Mouse (Mus musculus): Measurements from ENCODE around the gene Parl. TPM values are rescaled to one million over a fixed set of nuclear protein-coding genes. Genes with fewer than 3 reads are reported as not detected.

Parl gene
- total and polyA plus RNA-seq, 2 experiments from 2014 or later, result 32.7 to 90.9 TPM

DNA sequence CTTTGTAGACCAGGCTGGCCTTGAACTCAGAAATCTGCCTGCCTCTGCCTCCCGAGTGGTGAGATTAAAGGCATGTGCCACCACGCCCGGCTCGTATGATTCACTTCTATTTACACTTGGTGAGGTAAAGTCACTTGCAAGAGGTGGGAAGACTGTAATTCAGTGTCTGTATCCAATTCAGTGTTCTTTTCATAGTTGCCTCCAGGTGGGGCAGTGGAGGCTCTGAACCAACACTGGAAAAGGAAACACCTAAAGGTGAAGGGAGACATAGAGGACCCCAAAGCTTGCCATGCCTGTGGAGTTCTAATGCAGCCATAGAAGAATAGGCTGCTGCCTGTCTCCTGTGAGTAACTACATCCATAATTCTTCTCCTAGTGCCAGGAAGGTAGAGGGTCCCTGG is 20.1 kb upstream of the Parl start:
- no peak overlapping the region for H3K9ac ChIP-seq
- no peak overlapping the region for H3K27ac ChIP-seq (ENCODE audit: low read depth, low read length)
- 0 out of 2 replicates have a peak, but pooled peaks have one; percentile 6 for TF ChIP-seq CTCF (IDR thresholded peaks at IDR 0.05; ENCODE audit: low read depth)
- H3K36me3 ChIP-seq (ENCODE audit: insufficient read depth), result no peaks in the 10 kb centered on the region
- no peaks in the 10 kb centered on the region for H3K27me3 ChIP-seq (ENCODE audit: insufficient read depth, low read length)
- WGBS, result 94% methylated on average over 4 of the region's 4 CpGs
- H3K4me3 ChIP-seq (ENCODE audit: low read depth, low read length), result no peak overlapping the region
- no peak for DNase-seq
- no peak for ATAC-seq
- H3K4me2 ChIP-seq (ENCODE audit: low read depth), result no peak overlapping the region
- no peaks in the 10 kb centered on the region for H3K4me1 ChIP-seq (ENCODE audit: insufficient read depth)
- H3K9me3 ChIP-seq (ENCODE audit: low read length), result no peaks in the 10 kb centered on the region

DNA sequence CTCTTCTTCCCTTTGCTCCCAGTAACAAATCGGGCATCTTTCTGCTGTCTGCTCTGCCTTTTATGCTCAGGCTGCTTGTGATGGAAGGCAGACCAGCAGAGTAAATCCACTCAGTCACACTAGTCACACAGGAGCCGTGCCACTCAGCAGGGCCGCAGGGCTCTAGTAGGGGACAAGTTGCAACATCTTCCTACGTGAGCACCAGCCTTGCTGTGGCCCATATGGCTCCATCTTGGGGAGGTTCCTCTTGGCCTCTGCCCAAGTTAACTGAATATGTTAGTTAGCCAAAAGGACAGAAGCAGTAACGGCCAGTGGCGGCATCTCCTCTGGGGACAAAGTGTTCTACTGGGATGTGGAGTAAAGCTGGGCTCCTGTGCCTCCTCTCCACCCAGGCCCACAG is 14.6 kb upstream of the Parl start:
- ATAC-seq, result no peak

DNA sequence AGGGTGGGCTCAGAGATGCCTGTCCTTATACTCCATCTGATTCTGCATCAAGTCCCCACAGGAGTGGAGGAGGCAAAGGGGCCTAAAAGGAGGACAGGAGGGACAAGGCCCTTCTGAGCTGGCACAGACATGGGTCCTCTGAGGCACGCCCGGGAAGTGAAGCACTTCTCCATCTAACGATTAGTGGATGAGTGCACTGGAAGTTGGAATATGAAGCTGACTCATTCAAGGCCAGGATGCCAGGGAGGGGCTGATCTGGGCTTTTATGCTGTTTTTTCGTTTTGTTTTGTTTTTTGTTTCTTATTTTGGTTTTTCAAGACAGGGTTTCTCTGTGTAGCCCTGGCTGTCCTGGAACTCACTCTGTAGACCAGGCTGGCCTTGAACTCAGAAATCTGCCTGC is 13.1 kb upstream of the Parl start:
- WGBS, result 81% methylated on average over 4 of the region's 4 CpGs
- Histone ChIP-seq H3K4me2 (ENCODE audit: low read depth) (no peak overlapping the region), H3K36me3 (ENCODE audit: insufficient read depth) (no peaks in the 10 kb centered on the region), H3K27me3 (ENCODE audit: insufficient read depth, low read length) (no peaks in the 10 kb centered on the region), H3K27ac (ENCODE audit: low read depth, low read length) (no peak overlapping the region), H3K4me3 (ENCODE audit: low read depth, low read length) (no peak overlapping the region), H3K9me3 (ENCODE audit: low read length) (no peaks in the 10 kb centered on the region), H3K9ac (no peak overlapping the region), H3K4me1 (ENCODE audit: insufficient read depth) (no peaks in the 10 kb centered on the region)
- no peak for TF ChIP-seq CTCF (IDR thresholded peaks at IDR 0.05; ENCODE audit: low read depth)
- no peak for DNase-seq
- no peak for ATAC-seq

More for the DNA sequence above, 14.6 kb upstream of the Parl start:
- no peak for TF ChIP-seq CTCF (IDR thresholded peaks at IDR 0.05; ENCODE audit: low read depth)
- no peaks in the 10 kb centered on the region for H3K9me3 ChIP-seq (ENCODE audit: low read length)
- H3K4me2 ChIP-seq (ENCODE audit: low read depth), result no peak overlapping the region
- H3K27me3 ChIP-seq (ENCODE audit: insufficient read depth, low read length), result no peaks in the 10 kb centered on the region
- 83% methylated on average over 6 of the region's 6 CpGs for WGBS
- H3K9ac ChIP-seq, result no peak overlapping the region
- H3K27ac ChIP-seq (ENCODE audit: low read depth, low read length), result no peak overlapping the region
- no peaks in the 10 kb centered on the region for H3K36me3 ChIP-seq (ENCODE audit: insufficient read depth)
- no peaks in the 10 kb centered on the region for H3K4me1 ChIP-seq (ENCODE audit: insufficient read depth)
- H3K4me3 ChIP-seq (ENCODE audit: low read depth, low read length), result no peak overlapping the region
- no peak for DNase-seq

DNA sequence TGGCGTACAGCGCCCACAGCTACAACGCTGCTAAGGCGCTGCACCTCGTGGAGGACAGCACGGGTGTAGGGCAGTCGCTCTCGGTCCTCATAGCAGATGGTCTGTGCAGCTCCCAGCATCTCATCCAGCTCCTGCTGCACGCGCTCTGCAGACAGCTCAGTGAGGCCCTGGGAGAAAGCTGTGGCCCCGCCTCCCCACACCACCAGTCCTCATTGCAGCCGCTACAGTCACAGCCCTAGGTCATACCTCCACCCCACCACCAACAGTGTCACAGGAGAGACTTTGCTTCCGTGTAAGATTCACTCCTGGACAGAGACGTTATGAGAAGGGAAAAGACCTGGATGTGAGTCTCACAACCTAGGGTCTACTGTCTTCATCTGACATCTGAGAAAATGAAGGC is 10.1 kb upstream of the Parl start:
- H3K4me3 ChIP-seq (ENCODE audit: low read depth, low read length), result no peak overlapping the region
- H3K27ac ChIP-seq (ENCODE audit: low read depth, low read length), result no peak overlapping the region
- WGBS, result 73% methylated on average over 14 of the region's 14 CpGs
- DNase-seq, result no peak
- no peaks in the 10 kb centered on the region for H3K9me3 ChIP-seq (ENCODE audit: low read length)
- no peaks in the 10 kb centered on the region for H3K36me3 ChIP-seq (ENCODE audit: insufficient read depth)
- no peaks in the 10 kb centered on the region for H3K27me3 ChIP-seq (ENCODE audit: insufficient read depth, low read length)
- ATAC-seq, result no peak
- no peak overlapping the region for H3K9ac ChIP-seq
- H3K4me1 ChIP-seq (ENCODE audit: insufficient read depth), result no peaks in the 10 kb centered on the region
- H3K4me2 ChIP-seq (ENCODE audit: low read depth), result no peak overlapping the region
- no peak for TF ChIP-seq CTCF (IDR thresholded peaks at IDR 0.05; ENCODE audit: low read depth)

DNA sequence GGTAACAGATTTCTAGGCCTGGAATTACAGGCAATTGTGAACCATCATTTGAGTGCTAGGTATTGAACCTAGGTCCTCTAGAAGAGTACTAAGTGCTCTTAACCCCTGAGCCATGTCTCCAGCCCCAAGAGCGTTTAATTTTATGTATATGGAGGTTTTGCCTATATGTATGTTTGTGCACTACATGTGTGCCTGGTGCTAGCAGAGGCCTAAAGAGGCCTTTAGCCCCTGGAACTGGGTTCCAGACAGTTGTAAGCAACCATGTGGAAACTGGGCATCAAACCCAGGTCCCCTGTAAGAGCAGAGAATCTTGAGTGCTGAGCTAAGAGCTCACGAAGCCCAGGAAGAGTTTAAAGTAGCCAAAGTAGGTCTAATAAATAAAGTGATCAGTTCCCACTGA is 2.1 kb downstream of the Parl start:
- Histone ChIP-seq H3K4me1 (ENCODE audit: insufficient read depth) (peaks cover 12% of the 10 kb centered on the region; the same call in 1 of the 2 replicates), H3K4me3 (ENCODE audit: low read depth, low read length) (no peak overlapping the region), H3K36me3 (ENCODE audit: insufficient read depth) (peaks cover 21% of the 10 kb centered on the region; the same call in 1 of the 2 replicates), H3K9ac (no peak overlapping the region), H3K27ac (ENCODE audit: low read depth, low read length) (no peak overlapping the region), H3K9me3 (ENCODE audit: low read length) (no peaks in the 10 kb centered on the region), H3K4me2 (ENCODE audit: low read depth) (no peak overlapping the region), H3K27me3 (ENCODE audit: insufficient read depth, low read length) (no peaks in the 10 kb centered on the region)
- DNase-seq (no peak), ATAC-seq (no peak)
- TF ChIP-seq CTCF (IDR thresholded peaks at IDR 0.05; ENCODE audit: low read depth), result no peak
- WGBS, result 90% methylated on average over 2 of the region's 2 CpGs

DNA sequence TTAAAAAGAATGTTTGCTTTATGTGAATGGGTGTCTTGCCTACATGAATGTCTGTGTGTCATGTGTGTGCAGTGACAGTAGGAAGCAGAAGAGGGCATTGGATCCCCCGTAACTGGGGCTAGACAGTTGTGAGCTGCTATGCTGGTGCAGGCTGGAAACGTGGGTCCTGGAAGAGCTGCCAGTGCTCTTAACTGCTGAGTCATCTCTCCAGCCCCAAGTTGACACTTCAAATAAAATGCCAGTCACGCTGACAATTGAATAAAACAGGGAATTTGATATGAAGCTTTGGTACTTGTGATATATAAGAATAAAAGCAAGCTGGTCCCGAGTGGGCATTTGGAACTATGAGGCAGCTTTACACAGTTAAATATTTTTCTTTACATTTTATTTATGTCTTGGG is 21.9 kb downstream of the Parl start:
- Histone ChIP-seq H3K4me3 (ENCODE audit: low read depth, low read length) (no peak overlapping the region), H3K27ac (ENCODE audit: low read depth, low read length) (no peak overlapping the region), H3K9ac (no peak overlapping the region), H3K36me3 (ENCODE audit: insufficient read depth) (peaks cover 66% of the 10 kb centered on the region), H3K4me2 (ENCODE audit: low read depth) (no peak overlapping the region), H3K9me3 (ENCODE audit: low read length) (no peaks in the 10 kb centered on the region), H3K27me3 (ENCODE audit: insufficient read depth, low read length) (no peaks in the 10 kb centered on the region), H3K4me1 (ENCODE audit: insufficient read depth) (no peaks in the 10 kb centered on the region)
- ATAC-seq, result no peak
- 88% methylated on average over 4 of the region's 4 CpGs for WGBS
- DNase-seq, result no peak
- no peak for TF ChIP-seq CTCF (IDR thresholded peaks at IDR 0.05; ENCODE audit: low read depth)

DNA sequence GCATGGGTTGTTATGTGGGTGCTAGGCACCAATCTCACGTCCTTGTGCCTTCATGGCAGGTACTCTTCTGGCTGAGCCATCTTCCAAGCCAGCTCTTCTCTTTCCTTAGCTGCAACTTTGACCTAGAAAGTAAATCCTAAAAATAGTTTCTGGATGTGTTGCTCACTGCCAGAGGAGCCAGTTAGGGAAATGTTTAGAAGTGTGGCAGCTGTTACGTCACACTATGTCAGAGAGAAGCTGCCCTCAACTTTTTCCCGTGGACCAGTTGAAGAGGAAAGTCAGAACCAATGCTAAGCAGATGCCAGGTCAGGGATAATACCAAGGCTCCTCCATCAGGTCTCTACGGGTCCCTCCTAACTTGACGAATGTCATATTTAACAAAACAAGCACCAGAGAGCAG is 22.8 kb downstream of the Parl start:
- Histone ChIP-seq H3K27me3 (ENCODE audit: insufficient read depth, low read length) (no peaks in the 10 kb centered on the region), H3K4me3 (ENCODE audit: low read depth, low read length) (no peak overlapping the region), H3K27ac (ENCODE audit: low read depth, low read length) (no peak overlapping the region), H3K4me1 (ENCODE audit: insufficient read depth) (no peaks in the 10 kb centered on the region), H3K36me3 (ENCODE audit: insufficient read depth) (peaks cover 59% of the 10 kb centered on the region), H3K9ac (no peak overlapping the region), H3K4me2 (ENCODE audit: low read depth) (no peak overlapping the region), H3K9me3 (ENCODE audit: low read length) (no peaks in the 10 kb centered on the region)
- TF ChIP-seq CTCF (IDR thresholded peaks at IDR 0.05; ENCODE audit: low read depth), result no peak
- WGBS, result 94% methylated on average over 5 of the region's 5 CpGs
- DNase-seq (no peak), ATAC-seq (no peak)

DNA sequence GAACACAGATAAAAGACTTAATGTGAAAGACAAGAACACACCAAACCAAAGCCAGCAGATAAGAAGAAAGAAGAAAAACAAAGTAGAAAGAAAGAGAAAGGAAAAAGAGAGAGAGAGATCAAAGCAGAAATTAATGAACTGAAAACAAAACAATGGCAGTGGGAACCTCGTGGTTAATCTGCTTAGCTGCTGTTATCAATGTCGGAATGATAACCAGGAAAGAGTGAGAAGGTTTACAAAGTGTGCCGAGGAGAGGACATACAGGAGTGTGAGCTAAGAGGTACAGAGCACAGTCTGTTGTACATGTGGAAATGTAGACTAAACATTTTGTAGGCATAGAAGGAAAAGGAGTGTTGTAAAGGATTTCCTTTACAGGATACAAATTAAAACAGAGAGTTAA is 29.2 kb downstream of the Parl start:
- ATAC-seq, result no peak
- Histone ChIP-seq H3K27ac (ENCODE audit: low read depth, low read length) (no peak overlapping the region), H3K4me1 (ENCODE audit: insufficient read depth) (no peaks in the 10 kb centered on the region), H3K36me3 (ENCODE audit: insufficient read depth) (0 out of 2 replicates have a peak, but pooled peaks cover 2% of the 10 kb centered on the region), H3K9ac (no peak overlapping the region), H3K4me2 (ENCODE audit: low read depth) (no peak overlapping the region), H3K27me3 (ENCODE audit: insufficient read depth, low read length) (no peaks in the 10 kb centered on the region), H3K9me3 (ENCODE audit: low read length) (no peaks in the 10 kb centered on the region), H3K4me3 (ENCODE audit: low read depth, low read length) (no peak overlapping the region)
- WGBS, result 23% methylated on average over 3 of the region's 3 CpGs
- TF ChIP-seq CTCF (IDR thresholded peaks at IDR 0.05; ENCODE audit: low read depth), result no peak
- no peak for DNase-seq

All from forebrain, postnatal 0 days (tissue).